Mouse (Mus musculus) heart, postnatal 0 days (tissue): ENCODE data around the gene Terb2.

Source experiments
- CTCF ChIP-seq: IDR thresholded peaks from 2 replicates; pipeline ENCODE4 v1.5.1; 2016; ENCODE audit warnings: antibody characterized with exemption, control low read depth, low read depth
- EP300 ChIP-seq: IDR thresholded peaks from 2 replicates; pipeline ENCODE4 v1.6.1; 2016; ENCODE audit warnings: antibody characterized with exemption, low read depth

- TF ChIP-seq CTCF (no peak), EP300 (no peak)
Observed at GRCm38 (mm10) chr2:122201501-122201900, 15.4 kb downstream of the Terb2 start.
